Mouse (Mus musculus): ENCODE measurements at regions not wholly inside any gene's neighbourhood (a gene's known extent, or its start where the extent isn't known, plus 50 kb on each side); places are given as distances from the start of the nearest gene placed in this dataset.

- no peak for ATAC-seq (replicated peaks; ENCODE audit: poor library complexity, severe bottlenecking)
Observed at GRCm38 (mm10) chr11:20882756-20883155, 51.9 kb upstream of the Lgalsl start.

- no peak for ATAC-seq (replicated peaks; ENCODE audit: poor library complexity, severe bottlenecking)
Observed at GRCm38 (mm10) chr11:20883907-20884306, 53.1 kb upstream of the Lgalsl start.

DNA sequence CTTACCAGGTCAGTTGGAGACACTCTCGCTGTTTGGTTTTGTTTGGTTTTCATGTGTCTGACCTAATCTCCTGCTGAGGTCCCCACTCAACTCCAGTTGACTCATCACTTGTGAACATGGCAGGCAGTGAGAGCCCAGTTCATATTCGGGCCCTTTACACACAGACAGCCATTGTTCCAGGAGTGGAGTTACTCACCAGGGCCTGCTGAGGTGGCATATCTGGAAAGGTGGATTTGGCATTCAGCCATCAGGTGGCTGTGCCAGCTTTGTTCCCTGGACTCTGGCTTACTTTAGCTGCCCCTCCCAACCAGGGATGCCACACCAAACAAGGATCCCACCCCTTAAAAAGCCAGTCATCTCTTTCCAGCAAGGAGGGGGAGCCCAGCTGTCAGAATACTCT lies 56.2 kb upstream of the Lgalsl start:
- ATAC-seq (replicated peaks; ENCODE audit: poor library complexity, severe bottlenecking): no peak

DNA sequence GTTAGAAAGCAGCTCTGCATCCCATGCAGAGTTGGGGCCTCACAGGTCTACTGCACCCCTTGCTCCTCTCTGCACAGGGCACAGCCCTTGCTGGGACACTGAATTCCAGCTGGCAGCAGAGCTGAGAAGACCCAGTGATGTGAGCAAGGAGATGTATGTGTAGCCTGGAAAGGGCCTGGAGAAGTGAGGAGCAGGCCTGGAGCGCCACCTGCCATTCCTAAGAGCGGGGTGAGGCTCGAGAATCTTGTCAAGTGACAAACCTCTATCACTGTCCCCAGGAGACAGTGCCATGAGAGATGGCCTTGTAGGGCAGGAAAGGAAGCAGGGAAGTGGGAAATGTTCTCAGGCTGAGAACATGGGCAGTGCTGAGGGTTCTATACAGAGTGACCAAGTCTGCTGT lies 59.6 kb upstream of the Lgalsl start:
- no peak for ATAC-seq (replicated peaks; ENCODE audit: poor library complexity, severe bottlenecking)

DNA sequence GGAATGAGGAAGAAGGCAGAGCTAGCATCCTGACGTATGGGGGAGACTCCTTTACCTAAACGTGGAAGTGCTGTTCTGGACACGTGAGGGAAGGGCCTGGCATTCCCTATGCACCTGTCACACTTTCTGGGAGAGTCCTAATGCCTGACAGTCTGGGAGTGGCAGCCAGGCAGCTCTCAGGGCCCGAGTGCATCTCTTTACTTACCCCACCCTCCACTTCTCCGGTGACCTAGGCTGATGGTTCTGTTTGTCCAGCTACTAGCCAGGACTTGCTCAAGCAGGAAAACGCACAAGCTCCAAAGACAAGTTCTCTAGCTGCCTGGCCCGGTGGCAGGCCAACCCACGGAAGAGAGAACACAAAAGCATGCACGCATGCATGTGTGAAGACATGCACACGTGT lies 60.9 kb upstream of the Lgalsl start:
- no peak for ATAC-seq (replicated peaks; ENCODE audit: poor library complexity, severe bottlenecking)

DNA sequence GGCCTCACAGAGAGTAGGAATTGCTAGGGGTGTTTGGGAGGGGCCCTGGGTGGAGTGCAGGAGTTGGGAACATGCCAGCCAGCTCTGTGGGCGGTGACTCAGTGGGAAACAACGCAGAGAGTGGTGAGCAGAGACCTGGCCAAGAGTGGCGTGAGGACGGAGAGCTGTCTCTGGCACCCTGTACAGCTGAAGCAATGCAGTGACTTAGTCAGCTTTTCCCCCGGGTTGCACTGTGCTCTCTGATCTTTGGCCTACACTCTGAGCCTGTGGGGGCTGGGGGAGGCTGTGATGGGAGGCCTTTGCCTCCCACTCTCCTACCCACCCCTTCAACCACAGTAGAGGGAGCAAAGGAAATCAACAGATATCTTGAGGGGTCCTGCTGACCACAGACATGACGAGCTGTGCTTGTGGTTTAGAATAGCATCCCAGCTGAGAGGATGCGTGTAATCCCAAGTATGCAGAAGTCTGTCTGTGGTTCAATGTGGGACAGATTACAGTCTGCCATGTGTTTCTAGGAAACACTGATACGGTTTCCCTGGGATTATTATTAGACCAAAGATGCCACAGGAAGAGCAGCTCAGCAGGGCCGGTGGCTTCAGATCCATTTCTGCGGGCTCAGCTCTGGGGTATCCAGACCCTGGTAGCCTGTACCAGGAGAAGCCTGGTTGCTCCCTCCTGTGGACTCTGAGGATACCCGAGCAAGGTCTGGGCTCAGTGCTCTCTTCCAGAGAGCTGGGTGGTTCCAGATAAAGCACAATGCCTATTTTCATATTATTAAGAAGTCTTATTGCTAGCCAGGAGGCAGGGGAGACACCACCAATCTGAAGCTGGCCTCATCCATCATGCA lies 65.6 kb upstream of the Lgalsl start:
- ATAC-seq (replicated peaks; ENCODE audit: poor library complexity, severe bottlenecking): peak; percentile 80

DNA sequence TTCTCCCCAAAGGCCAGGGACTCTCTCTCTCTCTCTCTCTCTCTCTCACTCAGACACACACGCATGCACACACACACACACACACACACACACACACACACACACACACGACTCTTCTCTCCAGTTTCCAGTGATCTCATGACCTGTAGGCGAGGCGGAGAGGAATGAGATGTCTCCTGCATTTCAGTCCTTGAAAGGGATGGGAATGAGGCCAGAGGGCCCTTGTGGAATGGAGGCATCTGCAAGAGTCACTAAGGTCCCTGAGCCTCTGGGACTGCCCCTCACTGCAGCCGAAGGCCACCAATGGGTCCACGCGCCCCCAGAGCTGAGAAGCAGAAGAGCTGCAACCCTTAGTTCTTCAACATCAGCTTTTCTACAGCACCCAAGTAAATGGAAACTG lies 66.6 kb upstream of the Lgalsl start:
- ATAC-seq (replicated peaks; ENCODE audit: poor library complexity, severe bottlenecking): no peak

DNA sequence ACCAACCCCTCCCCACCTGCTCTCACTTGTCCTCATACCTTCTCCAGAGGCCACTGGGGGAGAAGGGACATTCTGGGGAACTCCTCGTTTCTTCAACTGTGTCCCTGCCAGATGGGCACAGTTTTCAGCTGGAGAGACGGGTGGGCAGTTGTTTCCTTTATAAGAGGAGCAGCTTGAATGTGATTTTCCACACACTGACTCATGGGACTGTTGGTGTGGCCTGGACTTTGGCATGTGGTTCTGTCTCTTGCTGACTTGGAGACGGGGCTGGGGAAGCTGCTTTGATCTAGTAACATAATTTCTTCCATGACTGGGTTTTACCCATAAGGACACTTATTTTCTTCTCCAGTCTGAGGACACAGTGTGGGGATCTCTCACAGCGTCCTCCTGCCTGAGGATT lies 67.7 kb upstream of the Lgalsl start:
- no peak for ATAC-seq (replicated peaks; ENCODE audit: poor library complexity, severe bottlenecking)

GRCm38 (mm10) chr11:20899766-20900165 lies 68.9 kb upstream of the Lgalsl start:
- ATAC-seq (replicated peaks; ENCODE audit: poor library complexity, severe bottlenecking): no peak

GRCm38 (mm10) chr11:20902001-20902400 lies 71.1 kb upstream of the Lgalsl start:
- no peak for ATAC-seq (replicated peaks; ENCODE audit: poor library complexity, severe bottlenecking)

DNA sequence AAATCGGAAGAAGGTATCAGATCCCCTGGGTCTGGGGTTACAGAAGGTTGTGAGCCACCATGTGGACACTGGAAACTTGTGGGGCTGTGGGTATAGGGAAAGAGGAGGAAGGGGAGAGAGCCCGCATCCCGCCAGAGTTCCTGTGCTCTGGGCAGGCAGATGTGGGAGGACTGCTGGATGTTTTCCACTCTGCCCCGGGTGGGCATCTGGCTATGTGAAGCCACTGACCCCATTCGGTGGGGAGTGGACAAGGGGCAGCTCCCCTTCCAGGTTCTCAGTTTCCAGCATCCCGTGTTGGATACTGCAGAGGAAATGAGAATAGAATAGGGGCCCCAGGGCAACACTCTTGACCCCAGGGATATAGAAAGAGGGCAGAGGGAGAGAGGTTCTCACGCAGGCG lies 72.1 kb upstream of the Lgalsl start:
- no peak for ATAC-seq (replicated peaks; ENCODE audit: poor library complexity, severe bottlenecking)

- no peak for ATAC-seq (replicated peaks; ENCODE audit: poor library complexity, severe bottlenecking)
Observed at GRCm38 (mm10) chr11:20907996-20908395, 77.1 kb upstream of the Lgalsl start.

GRCm38 (mm10) chr11:20908471-20908870 lies 77.6 kb upstream of the Lgalsl start:
- ATAC-seq (replicated peaks; ENCODE audit: poor library complexity, severe bottlenecking): no peak

DNA sequence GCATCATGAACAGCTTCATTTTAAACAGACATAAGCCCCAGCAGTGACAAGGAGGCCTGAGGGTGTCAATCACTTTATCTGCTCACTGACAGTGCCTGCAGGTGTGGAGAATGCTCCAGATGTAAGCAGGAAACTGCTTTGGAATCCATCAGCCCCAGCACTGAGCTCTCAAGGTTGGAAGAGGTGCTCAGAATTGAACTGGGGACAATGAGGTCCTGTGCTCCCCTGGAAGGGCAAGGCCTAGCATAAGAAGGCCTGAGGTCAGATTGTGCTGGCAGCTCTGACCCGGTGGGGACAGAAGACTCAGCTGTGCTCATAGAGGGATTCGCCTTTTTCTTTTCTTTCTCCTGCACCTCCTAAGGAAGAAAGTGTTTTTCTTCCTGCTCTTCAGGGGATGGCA lies 82.2 kb upstream of the Lgalsl start:
- no peak for ATAC-seq (replicated peaks; ENCODE audit: poor library complexity, severe bottlenecking)

GRCm38 (mm10) chr11:20913598-20914296 lies 82.9 kb upstream of the Lgalsl start:
- ATAC-seq (replicated peaks; ENCODE audit: poor library complexity, severe bottlenecking): peak; percentile 81

GRCm38 (mm10) chr11:20914297-20914997 lies 83.6 kb upstream of the Lgalsl start:
- ATAC-seq (replicated peaks; ENCODE audit: poor library complexity, severe bottlenecking): 0 out of 2 replicates have a peak, but pooled peaks have one; percentile 7

DNA sequence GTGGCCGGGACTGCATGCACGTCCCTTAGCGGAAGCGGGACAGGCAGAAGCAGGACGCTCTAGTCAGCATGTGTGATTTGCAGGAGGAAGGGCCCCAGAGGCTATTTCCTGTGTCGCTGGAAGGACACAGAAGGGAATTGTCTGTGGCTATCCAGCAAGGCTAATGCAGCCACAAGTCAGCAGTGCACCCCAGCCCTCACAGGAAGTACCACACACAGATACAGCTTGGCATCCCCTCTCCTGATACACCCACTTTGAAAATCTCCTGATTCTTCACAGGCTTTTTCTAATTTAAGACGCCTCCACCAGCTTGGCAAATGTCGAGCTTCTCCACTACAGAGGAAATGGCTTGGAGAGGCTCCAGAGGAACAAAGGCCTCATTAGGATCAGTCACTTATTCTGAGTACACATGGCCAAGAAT lies 84.3 kb upstream of the Lgalsl start:
- ATAC-seq (replicated peaks; ENCODE audit: poor library complexity, severe bottlenecking): peak; percentile 63

DNA sequence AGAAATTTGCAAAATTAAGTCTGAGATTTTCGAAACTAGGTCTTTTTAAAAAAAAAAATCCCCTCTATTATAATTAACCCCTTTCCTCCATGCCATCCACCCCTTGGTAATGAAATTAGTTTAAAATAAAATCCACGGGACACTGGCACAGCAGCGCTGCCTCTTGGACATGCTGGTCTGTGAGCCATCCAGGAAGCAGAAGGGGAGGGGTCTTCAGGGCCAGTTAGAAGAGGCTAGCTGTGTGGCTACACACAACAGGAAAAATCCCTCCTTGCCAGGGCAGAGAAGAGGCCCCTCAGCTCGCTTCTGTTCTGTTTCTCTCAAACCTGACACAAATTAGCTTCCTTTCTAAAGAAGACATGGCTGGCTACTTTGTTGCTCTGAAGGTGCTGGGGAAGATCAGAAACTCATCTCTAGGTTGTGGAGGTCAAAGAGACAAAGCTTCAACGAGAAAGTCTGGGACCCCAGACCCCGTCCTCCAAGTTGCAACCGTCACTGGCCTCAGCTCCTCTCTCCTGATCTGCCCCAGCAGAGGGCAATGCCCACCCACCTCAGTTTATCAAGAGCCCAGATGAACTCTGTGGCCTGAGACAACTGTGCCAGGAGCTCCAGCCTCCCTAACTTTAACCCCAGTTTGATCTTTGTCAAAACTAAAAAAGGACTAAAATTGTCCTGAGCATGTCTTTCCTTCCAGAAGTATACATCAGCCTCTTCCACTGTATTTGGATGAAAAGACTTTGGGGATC lies 85.0 kb upstream of the Lgalsl start:
- no peak for ATAC-seq (replicated peaks; ENCODE audit: poor library complexity, severe bottlenecking)

- ATAC-seq (replicated peaks; ENCODE audit: poor library complexity, severe bottlenecking): no peak
Observed at GRCm38 (mm10) chr11:20916473-20916911, 85.6 kb upstream of the Lgalsl start.

- no peak for ATAC-seq (replicated peaks; ENCODE audit: poor library complexity, severe bottlenecking)
Observed at GRCm38 (mm10) chr11:20916961-20917360, 86.1 kb upstream of the Lgalsl start.
